Mouse (Mus musculus): Measurements from ENCODE around the gene Mul1. TPM values are rescaled to one million over a fixed set of nuclear protein-coding genes. Genes with fewer than 3 reads are reported as not detected.

Gene Mul1
- polyA plus RNA-seq, 3 experiments from 2014 or later: 11.9 to 16.6 (median 14.9) TPM

- no peak for ATAC-seq
These were observed 10.5 kb downstream of the Mul1 start for GRCm38 (mm10) chr4:138444941-138445340.

- no peak for ATAC-seq
These were observed 12.5 kb downstream of the Mul1 start for GRCm38 (mm10) chr4:138446981-138447380.

GRCm38 (mm10) chr4:138447387-138447786 lies 12.9 kb downstream of the Mul1 start:
- peak; percentile 85 for ATAC-seq

GRCm38 (mm10) chr4:138447827-138448602 lies 13.5 kb downstream of the Mul1 start:
- no peak for ATAC-seq

GRCm38 (mm10) chr4:138448872-138449615 lies 14.6 kb downstream of the Mul1 start:
- ATAC-seq: no peak

- ATAC-seq: no peak
These were observed 15.3 kb downstream of the Mul1 start for GRCm38 (mm10) chr4:138449636-138450314.

- no peak for ATAC-seq
These were observed 18.0 kb downstream of the Mul1 start for GRCm38 (mm10) chr4:138452306-138453096.

GRCm38 (mm10) chr4:138453097-138453752 lies 18.8 kb downstream of the Mul1 start:
- no peak for ATAC-seq

- ATAC-seq: peak; percentile 34
These were observed 19.5 kb downstream of the Mul1 start, which contains the start of gene Camk2n1 for GRCm38 (mm10) chr4:138453753-138454570. TSS of gene Camk2n1 (plus strand) at chr4:138454314.

- peak; percentile 14 for ATAC-seq
These were observed 20.2 kb downstream of the Mul1 start for GRCm38 (mm10) chr4:138454571-138455140.

GRCm38 (mm10) chr4:138455141-138455955 lies 20.9 kb downstream of the Mul1 start:
- ATAC-seq: peak; percentile 9

- ATAC-seq: peak; percentile 58
These were observed 21.5 kb downstream of the Mul1 start for GRCm38 (mm10) chr4:138455956-138456341.

GRCm38 (mm10) chr4:138456536-138456935 lies 22.1 kb downstream of the Mul1 start:
- peak; percentile 27 for ATAC-seq

GRCm38 (mm10) chr4:138457091-138457490 lies 22.6 kb downstream of the Mul1 start:
- ATAC-seq: no peak

GRCm38 (mm10) chr4:138458171-138458570 lies 23.7 kb downstream of the Mul1 start:
- no peak for ATAC-seq

GRCm38 (mm10) chr4:138458735-138459440 lies 24.4 kb downstream of the Mul1 start:
- no peak for ATAC-seq

- ATAC-seq: no peak
These were observed 25.3 kb downstream of the Mul1 start for GRCm38 (mm10) chr4:138459775-138460174.

GRCm38 (mm10) chr4:138460910-138461309 lies 26.4 kb downstream of the Mul1 start:
- no peak for ATAC-seq

- ATAC-seq: no peak
These were observed 27.0 kb downstream of the Mul1 start for GRCm38 (mm10) chr4:138461471-138461870.
